Mouse (Mus musculus): ENCODE results near the gene H2-Q7.
"Not testable (repeated sequence)": the region's sequence is repeated elsewhere in the genome, so short reads cannot be mapped to it uniquely, and the experiment has no call there.

The H2-Q7 gene

DNA sequence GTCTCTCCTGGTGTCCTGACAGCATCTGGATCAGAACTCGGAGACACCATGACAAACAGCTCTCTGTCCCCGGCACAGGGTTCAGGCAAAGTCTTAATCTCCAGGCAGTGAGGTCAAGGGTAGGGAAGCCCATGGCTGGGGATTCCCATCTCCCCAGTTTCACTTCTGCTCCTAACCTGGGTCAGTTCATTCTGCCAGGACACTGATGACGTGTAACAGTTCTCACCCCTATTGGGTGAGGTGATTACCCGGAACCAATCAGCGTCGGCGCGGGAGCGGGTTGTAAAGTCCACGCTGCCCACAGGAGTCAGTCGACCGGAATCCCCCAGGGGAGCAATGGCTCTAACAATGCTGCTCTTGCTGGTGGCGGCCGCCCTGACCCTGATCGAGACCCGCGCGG is at the start of gene H2-Q7:
Gene H2-Q7, plus strand, starts transcription at position 271 of the 400 bp plus-strand sequence.
- Histone ChIP-seq H3K4me3 (replicated peaks; ENCODE audit: low read length) (peak within 1 kb of the TSS; percentile 78), H3K27me3 (ENCODE audit: insufficient read depth, low read length) (peaks cover 58% of the 10 kb centered on the region), H3K4me1 (replicated peaks; ENCODE audit: low read depth, low read length) (peaks cover 18% of the 10 kb centered on the region), H3K9me3 (ENCODE audit: low read length) (peaks cover 19% of the 10 kb centered on the region)
- not testable (repeated sequence) for H3K36me3 ChIP-seq (ENCODE audit: insufficient read depth, low read length)

DNA sequence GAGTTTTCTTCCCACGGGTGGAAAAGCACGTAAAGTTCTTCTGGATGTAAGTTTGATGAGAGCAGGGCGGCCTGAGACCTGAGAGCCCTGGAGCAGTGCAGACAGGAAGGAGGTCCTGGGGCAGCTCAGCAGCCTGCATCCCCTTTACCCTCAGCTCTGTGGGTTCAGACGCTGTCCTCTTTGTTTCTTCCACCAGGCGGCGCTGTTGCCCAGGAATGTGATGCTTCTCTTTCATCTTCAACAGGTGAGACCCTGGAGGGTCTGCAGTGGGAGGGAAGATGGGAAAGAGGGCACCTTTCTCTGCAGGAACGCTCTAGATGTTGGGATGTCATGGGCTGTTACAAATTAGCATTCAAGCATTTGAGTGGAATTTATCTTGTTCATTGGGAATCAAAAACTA is 49.2 kb upstream of the H2-Q7 start:
- H3K4me3 ChIP-seq (replicated peaks; ENCODE audit: low read length); H3K4me1 ChIP-seq (replicated peaks; ENCODE audit: low read depth, low read length); H3K9me3 ChIP-seq (ENCODE audit: low read length); H3K36me3 ChIP-seq (ENCODE audit: insufficient read depth, low read length); H3K27me3 ChIP-seq (ENCODE audit: insufficient read depth, low read length): not testable (repeated sequence)
- TF ChIP-seq CTCF (conservative IDR thresholded peaks at IDR 0.05; ENCODE audit: low read length), result peak; percentile 57

DNA sequence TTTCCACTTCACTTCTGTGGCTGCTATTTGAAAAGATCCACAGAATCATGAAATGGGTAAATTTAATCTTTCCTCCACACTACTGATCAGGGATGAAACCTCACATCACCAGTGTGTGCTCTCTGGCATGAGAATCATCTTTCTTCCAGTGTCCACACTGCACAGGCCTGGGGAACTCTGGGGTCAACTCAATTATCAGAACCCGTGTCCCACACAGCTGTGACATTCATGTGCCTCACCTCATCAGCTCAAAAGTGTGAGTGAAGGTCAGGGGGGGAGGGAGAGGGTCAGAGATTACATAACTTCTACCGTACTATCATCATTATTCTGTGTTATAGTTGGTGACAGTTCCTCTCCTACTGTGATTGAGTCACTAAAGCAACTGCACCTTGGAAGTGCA is 46.3 kb upstream of the H2-Q7 start:
- not testable (repeated sequence) for H3K4me1 ChIP-seq (replicated peaks; ENCODE audit: low read depth, low read length); H3K9me3 ChIP-seq (ENCODE audit: low read length); H3K4me3 ChIP-seq (replicated peaks; ENCODE audit: low read length); H3K36me3 ChIP-seq (ENCODE audit: insufficient read depth, low read length)
- H3K27me3 ChIP-seq (ENCODE audit: insufficient read depth, low read length), result peaks cover 13% of the 10 kb centered on the region

DNA sequence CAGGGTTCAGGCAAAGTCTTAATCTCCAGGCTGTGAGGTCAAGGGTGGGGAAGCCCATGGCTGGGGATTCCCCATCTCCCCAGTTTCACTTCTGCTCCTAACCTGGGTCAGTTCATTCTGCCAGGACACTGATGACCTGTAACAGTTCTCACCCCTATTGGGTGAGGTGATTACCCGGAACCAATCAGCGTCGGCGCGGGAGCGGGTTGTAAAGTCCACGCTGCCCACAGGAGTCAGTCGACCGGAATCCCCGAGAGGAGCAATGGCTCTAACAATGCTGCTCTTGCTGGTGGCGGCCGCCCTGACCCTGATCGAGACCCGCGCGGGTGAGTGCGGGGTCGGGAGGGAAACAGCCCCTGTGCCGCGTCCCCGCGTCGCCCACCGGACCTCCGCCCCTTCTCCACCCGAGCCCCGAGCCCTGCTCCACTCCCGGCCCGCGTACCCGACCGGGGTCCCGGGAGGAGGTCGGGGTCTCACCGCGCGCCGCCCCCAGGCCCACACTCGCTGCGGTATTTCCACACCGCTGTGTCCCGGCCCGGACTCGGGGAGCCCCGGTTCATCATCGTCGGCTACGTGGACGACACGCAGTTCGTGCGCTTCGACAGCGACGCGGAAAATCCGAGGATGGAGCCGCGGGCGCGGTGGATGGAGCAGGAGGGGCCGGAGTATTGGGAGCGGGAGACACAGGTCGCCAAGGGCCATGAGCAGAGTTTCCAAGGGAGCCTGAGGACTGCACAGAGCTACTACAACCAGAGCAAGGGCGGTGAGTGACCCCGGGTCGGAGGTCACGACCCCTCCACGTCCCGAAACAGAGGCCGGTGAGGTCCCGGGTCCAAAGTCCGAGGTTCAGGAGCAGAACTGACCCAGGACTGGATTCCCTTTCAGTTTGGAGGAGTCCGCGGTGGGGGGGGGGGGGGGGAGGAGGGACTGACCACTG is 44.8 kb upstream of the H2-Q7 start:
- H3K4me1 ChIP-seq (replicated peaks; ENCODE audit: low read depth, low read length); H3K36me3 ChIP-seq (ENCODE audit: insufficient read depth, low read length); H3K9me3 ChIP-seq (ENCODE audit: low read length): not testable (repeated sequence)
- Histone ChIP-seq H3K4me3 (replicated peaks; ENCODE audit: low read length) (peak overlapping the region; percentile 56), H3K27me3 (ENCODE audit: insufficient read depth, low read length) (peaks cover 13% of the 10 kb centered on the region)

DNA sequence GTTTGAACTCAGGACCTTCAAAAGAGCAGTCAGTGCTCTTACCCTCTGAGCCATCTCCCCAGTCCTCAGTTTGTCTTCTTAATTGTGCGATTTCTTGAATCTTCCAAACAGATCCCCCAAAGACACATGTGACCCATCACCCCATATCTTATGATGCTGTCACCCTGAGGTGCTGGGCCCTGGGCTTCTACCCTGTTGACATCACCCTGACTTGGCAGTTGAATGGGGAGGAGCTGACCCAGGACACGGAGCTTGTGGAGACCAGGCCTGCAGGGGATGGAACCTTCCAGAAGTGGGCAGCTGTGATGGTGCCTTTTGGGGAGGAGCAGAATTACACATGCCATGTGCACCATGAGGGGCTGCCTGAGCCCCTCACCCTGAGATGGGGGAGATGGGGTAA is 42.0 kb upstream of the H2-Q7 start:
- H3K27me3 ChIP-seq (ENCODE audit: insufficient read depth, low read length); H3K4me1 ChIP-seq (replicated peaks; ENCODE audit: low read depth, low read length); H3K9me3 ChIP-seq (ENCODE audit: low read length); H3K36me3 ChIP-seq (ENCODE audit: insufficient read depth, low read length); H3K4me3 ChIP-seq (replicated peaks; ENCODE audit: low read length): not testable (repeated sequence)

DNA sequence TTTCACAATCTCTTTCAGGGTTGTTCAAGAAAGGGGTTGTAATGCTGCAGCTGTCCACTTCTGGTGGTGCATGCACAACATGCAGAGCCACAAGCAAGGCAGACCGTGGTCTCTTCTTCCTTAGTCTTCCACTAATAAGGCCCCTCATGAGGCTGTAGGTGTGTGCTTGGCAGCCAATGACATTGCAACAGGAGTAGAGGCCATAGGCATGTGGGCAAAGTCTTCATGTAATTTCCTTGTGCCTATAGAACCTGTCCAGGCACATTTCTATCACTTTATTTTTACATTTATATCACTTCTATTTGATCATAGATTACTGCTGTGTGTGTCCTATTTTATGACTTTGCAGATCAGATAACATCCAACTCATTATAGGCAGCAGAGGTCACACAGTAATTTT is 25.9 kb upstream of the H2-Q7 start:
- H3K27me3 ChIP-seq (ENCODE audit: insufficient read depth, low read length); H3K9me3 ChIP-seq (ENCODE audit: low read length); H3K4me3 ChIP-seq (replicated peaks; ENCODE audit: low read length); H3K36me3 ChIP-seq (ENCODE audit: insufficient read depth, low read length); H3K4me1 ChIP-seq (replicated peaks; ENCODE audit: low read depth, low read length): not testable (repeated sequence)

DNA sequence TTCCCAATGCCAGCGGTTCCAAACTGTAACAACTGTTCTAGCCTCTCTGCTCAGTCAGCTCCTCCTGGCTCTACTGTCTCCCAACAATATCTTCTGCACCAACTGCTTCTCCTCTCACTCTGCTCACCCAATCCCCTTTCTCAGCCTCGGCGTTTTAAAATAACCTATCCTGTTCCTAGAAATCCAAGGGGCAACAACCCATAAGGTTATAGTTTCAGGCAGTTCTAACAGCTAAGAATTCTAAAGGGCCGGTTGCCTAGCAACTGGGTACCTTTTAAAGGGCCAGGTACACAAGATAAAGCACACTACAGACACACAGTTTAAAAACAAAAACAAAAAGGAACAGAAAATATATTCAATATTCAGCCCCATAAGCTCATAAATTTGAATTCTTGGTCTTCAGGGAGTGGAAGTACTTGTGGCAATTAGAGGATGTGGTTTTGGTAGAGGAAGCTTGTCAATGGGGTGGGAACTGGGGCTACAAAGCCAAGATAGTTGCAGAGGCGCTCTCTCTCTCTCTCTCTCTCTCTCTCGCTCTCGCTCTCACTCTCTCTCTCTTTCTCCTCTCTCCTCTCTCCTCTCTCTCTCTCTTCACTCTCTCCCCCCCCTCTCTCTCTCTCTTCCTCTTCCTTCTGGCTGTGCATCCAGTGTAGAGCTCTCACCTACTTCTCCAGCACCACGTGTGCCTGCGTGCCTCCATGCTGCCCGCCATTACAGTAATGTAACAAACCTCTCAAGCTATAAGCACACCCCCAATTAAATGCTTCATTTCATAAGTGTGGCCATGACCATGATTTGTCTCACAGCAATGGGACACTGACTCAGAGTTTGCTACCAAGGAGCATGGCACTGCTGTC is 23.5 kb upstream of the H2-Q7 start:
- not testable (repeated sequence) for H3K4me1 ChIP-seq (replicated peaks; ENCODE audit: low read depth, low read length); H3K36me3 ChIP-seq (ENCODE audit: insufficient read depth, low read length); H3K4me3 ChIP-seq (replicated peaks; ENCODE audit: low read length); H3K9me3 ChIP-seq (ENCODE audit: low read length)
- peaks cover 16% of the 10 kb centered on the region for H3K27me3 ChIP-seq (ENCODE audit: insufficient read depth, low read length)

DNA sequence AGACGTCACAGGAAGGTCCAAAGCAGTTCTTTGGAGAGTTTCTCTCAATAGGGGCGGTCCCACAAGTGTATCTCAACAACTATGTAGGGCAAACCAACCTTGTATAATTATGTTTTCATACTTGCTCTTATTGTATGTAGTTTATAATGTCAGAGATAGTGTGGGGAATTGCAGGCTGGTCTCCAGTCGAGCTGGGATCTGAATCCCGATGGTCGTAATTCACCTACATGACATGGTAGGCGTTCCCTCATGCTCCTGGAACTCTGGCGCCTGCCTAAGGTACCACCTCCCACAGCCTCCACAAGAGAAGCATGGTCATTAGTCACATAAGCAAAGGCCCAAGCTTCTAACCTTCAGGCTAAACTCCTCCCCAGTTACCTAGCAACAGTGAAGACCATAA is 20.2 kb upstream of the H2-Q7 start:
- H3K36me3 ChIP-seq (ENCODE audit: insufficient read depth, low read length), result no peaks in the 10 kb centered on the region
- TF ChIP-seq NANOG (IDR thresholded peaks at IDR 0.05; ENCODE audit: borderline replicate concordance, low read length) (no peak), POU5F1 (IDR thresholded peaks at IDR 0.05; ENCODE audit: borderline replicate concordance, low read length) (no peak), CTCF (conservative IDR thresholded peaks at IDR 0.05; ENCODE audit: low read length) (no peak)
- H3K4me1 ChIP-seq (replicated peaks; ENCODE audit: low read depth, low read length), result peaks cover 5% of the 10 kb centered on the region; the same call in 1 of the 2 replicates
- H3K27me3 ChIP-seq (ENCODE audit: insufficient read depth, low read length), result peaks cover 30% of the 10 kb centered on the region
- H3K9me3 ChIP-seq (ENCODE audit: low read length), result peaks cover 11% of the 10 kb centered on the region; the same call in 1 of the 2 replicates
- H3K4me3 ChIP-seq (replicated peaks; ENCODE audit: low read length), result no peak overlapping the region

DNA sequence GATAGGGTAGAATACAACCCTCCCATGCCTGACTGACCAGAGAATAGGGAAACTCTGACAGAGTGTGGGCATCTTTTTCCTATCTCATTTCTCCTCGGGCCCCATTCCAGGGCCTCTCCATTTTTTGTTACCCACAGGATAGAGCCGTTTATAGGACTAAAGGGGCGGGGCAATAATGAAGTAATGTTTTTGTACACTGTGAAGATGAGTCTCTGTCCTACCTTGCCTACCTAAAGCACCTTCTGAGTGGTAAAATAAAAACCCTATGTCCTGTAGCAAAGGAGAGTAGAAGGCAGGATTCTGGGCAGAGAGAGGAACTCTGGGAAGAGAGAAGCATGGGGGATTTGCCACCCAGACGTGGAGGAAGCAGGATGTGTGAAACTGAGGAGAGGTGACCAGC is 19.4 kb upstream of the H2-Q7 start:
- H3K4me1 ChIP-seq (replicated peaks; ENCODE audit: low read depth, low read length); H3K4me3 ChIP-seq (replicated peaks; ENCODE audit: low read length); H3K36me3 ChIP-seq (ENCODE audit: insufficient read depth, low read length): not testable (repeated sequence)
- Histone ChIP-seq H3K9me3 (ENCODE audit: low read length) (peaks cover 16% of the 10 kb centered on the region), H3K27me3 (ENCODE audit: insufficient read depth, low read length) (peaks cover 33% of the 10 kb centered on the region)

Data from E14TG2a.4 (cell line).